Mouse (Mus musculus): ENCODE measurements at regions not wholly inside any gene's neighbourhood (a gene's known extent, or its start where the extent isn't known, plus 50 kb on each side); places are given as distances from the start of the nearest gene placed in this dataset.

DNA sequence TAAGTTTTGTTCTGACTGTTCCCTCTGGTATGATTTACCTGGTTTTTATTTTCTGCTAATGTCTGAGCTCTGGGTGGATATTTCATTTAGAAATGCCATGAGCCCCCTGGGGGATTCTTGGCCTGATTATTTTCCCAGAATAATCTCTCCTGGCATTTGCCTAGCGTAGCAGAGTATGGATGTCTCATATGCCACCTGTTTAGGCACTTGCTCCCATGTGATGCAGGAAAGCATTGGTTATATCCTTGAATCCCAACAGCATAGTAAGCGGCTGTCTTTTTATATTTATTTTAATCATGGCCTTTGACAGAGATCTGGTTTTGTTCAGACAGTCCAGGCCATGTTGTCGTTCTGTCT lies 486.0 kb downstream of the D3Ertd751e start:
- H3K9ac ChIP-seq (replicated peaks): no peak overlapping the region
- H3K4me3 ChIP-seq: no peak overlapping the region
- H3K4me1 ChIP-seq: peaks cover 15% of the 10 kb centered on the region
- no peak overlapping the region for H3K27ac ChIP-seq (replicated peaks)
- no peaks in the 10 kb centered on the region for H3K36me3 ChIP-seq
- no peaks in the 10 kb centered on the region for H3K9me3 ChIP-seq
- H3K27me3 ChIP-seq: no peaks in the 10 kb centered on the region
- WGBS: 74% methylated on average over 3 of the region's 3 CpGs
- peak; percentile 64; the same call in 1 of the 2 replicates for ATAC-seq (replicated peaks)
- no peak overlapping the region for H3K4me2 ChIP-seq (replicated peaks)

DNA sequence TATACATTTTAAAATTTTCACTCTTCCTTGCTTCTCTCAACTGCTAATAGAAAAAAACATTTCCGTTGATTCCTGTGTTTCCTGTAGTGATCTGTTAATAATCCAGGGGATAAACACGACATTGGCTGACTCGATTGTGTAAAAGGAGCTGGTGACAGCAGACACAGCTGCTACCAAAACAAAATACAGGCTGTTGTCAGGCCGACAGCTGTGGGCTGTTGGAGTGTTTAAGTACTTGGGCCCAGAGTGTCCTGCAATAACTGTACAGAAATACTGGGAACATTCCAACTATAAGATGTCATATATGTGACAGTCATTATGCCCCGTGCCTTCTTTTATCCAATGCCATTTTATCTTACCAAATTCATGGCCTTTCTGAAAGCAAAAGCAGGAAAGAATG lies 489.9 kb downstream of the D3Ertd751e start:
- H3K36me3 ChIP-seq: no peaks in the 10 kb centered on the region
- no peaks in the 10 kb centered on the region for H3K9me3 ChIP-seq
- peaks cover 15% of the 10 kb centered on the region for H3K4me1 ChIP-seq
- 85% methylated on average over 5 of the region's 5 CpGs for WGBS
- no peak overlapping the region for H3K27ac ChIP-seq (replicated peaks)
- H3K4me3 ChIP-seq: no peak overlapping the region
- H3K4me2 ChIP-seq (replicated peaks): no peak overlapping the region
- no peaks in the 10 kb centered on the region for H3K27me3 ChIP-seq
- ATAC-seq (replicated peaks): no peak
- no peak overlapping the region for H3K9ac ChIP-seq (replicated peaks)

GRCm38 (mm10) chr3:42233756-42234155 lies 491.3 kb downstream of the D3Ertd751e start:
- Histone ChIP-seq H3K27me3 (no peaks in the 10 kb centered on the region), H3K9me3 (no peaks in the 10 kb centered on the region), H3K4me1 (peaks cover under 1% of the 10 kb centered on the region; the same call in 1 of the 2 replicates), H3K4me2 (replicated peaks) (no peak overlapping the region), H3K9ac (replicated peaks) (no peak overlapping the region), H3K4me3 (no peak overlapping the region), H3K36me3 (no peaks in the 10 kb centered on the region), H3K27ac (replicated peaks) (no peak overlapping the region)
- ATAC-seq (replicated peaks): no peak
- 45% methylated on average over 3 of the region's 3 CpGs for WGBS

GRCm38 (mm10) chr3:42235515-42235914 lies 493.1 kb downstream of the D3Ertd751e start:
- no peak for ATAC-seq (replicated peaks)
- 48% methylated on average over 1 of the region's 1 CpGs for WGBS

More at GRCm38 (mm10) chr3:42235515-42235914, 493.1 kb downstream of the D3Ertd751e start:
- H3K4me3 ChIP-seq: no peak overlapping the region
- no peak overlapping the region for H3K4me2 ChIP-seq (replicated peaks)
- H3K9me3 ChIP-seq: no peaks in the 10 kb centered on the region
- no peak overlapping the region for H3K9ac ChIP-seq (replicated peaks)
- no peaks in the 10 kb centered on the region for H3K27me3 ChIP-seq
- H3K36me3 ChIP-seq: no peaks in the 10 kb centered on the region
- no peak overlapping the region for H3K27ac ChIP-seq (replicated peaks)
- H3K4me1 ChIP-seq: no peaks in the 10 kb centered on the region
